Mouse (Mus musculus): Measurements from ENCODE around the gene Tbx5. TPM values are rescaled to one million over a fixed set of nuclear protein-coding genes. Genes with fewer than 3 reads are reported as not detected.

Tbx5 gene
- polyA plus RNA-seq, 1 experiment from 2014 or later = 0.71 TPM

DNA sequence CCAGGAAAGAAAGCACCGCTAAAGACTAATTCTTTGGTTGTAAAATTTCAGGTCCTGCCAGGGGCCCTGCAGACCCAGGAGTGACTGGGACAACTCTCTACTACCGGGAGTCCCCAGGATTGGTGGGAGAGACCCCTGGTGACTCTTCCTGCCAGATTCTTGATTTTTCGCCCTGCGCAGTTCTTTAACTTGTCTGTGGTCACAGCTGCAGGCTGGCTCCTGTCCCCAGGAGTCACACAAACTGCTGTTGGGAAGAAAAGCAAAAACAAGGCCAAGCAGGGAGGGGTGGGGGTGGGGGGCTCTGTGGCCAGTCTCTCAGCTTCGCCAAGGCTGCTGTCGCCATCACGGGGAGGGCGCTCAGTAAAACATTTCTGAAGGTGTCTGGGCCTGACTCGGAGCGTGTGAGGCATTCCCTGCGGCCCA is 32.2 kb upstream of the Tbx5 start:
- ATAC-seq (ENCODE audit: insufficient number of reproducible peaks, low FRiP score, low TSS enrichment, low read depth) = no peak
- peaks cover 8% of the 10 kb centered on the region for H3K4me1 ChIP-seq
- peaks cover 100% of the 10 kb centered on the region for H3K27me3 ChIP-seq
- no peak overlapping the region for H3K4me3 ChIP-seq (replicated peaks)
- H3K9me3 ChIP-seq (replicated peaks) = no peaks in the 10 kb centered on the region
- no peak overlapping the region for H3K27ac ChIP-seq (replicated peaks)
- no peaks in the 10 kb centered on the region for H3K36me3 ChIP-seq
- no peak overlapping the region for H3K9ac ChIP-seq
- H3K4me2 ChIP-seq (replicated peaks) = no peak overlapping the region
- 4% methylated on average over 11 of the region's 11 CpGs for WGBS

DNA sequence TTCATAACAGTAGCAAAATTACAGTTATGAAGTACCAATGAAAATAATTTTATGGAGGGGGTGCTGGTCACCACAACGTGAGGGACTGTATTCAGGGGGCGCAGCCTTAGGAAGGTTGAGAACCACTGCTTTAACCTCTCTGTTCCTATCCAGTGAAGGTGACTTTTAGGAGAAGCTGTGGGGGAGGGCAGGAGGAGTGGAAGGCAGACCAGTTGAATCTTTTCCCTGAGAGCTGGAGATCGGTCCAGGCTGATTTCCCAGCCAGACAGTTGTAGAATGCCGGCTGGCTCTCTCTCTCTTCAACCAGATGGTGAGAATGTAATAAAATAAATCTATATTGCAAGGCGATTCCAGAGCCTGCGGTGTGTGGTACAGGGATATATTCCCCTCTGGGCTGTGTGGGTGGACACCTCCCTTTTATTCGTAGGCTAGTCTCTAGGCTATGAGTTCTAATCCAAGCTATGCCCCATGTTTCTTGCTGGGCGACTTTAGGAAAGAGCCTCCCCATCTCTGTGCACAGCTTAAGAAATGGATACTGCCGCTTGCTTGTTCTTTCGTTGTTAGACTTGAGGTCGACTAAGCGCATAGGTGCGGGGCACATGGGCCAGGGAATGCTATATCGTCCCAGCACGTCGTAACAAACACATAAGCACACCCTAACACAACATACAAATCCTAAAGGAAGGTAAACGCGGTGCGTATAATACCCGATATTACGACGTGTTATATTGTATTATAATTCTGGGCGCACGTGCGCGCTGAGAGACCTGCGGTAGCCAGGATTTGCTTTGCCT is 29.7 kb upstream of the Tbx5 start:
- no peak overlapping the region for H3K4me3 ChIP-seq (replicated peaks)
- no peak overlapping the region for H3K4me2 ChIP-seq (replicated peaks)
- peaks cover 100% of the 10 kb centered on the region for H3K27me3 ChIP-seq
- no peaks in the 10 kb centered on the region for H3K9me3 ChIP-seq (replicated peaks)
- no peaks in the 10 kb centered on the region for H3K36me3 ChIP-seq
- peaks cover 8% of the 10 kb centered on the region for H3K4me1 ChIP-seq
- no peak overlapping the region for H3K27ac ChIP-seq (replicated peaks)
- WGBS = 2% methylated on average over 27 of the region's 27 CpGs
- no peak for ATAC-seq (ENCODE audit: insufficient number of reproducible peaks, low FRiP score, low TSS enrichment, low read depth)
- no peak overlapping the region for H3K9ac ChIP-seq

DNA sequence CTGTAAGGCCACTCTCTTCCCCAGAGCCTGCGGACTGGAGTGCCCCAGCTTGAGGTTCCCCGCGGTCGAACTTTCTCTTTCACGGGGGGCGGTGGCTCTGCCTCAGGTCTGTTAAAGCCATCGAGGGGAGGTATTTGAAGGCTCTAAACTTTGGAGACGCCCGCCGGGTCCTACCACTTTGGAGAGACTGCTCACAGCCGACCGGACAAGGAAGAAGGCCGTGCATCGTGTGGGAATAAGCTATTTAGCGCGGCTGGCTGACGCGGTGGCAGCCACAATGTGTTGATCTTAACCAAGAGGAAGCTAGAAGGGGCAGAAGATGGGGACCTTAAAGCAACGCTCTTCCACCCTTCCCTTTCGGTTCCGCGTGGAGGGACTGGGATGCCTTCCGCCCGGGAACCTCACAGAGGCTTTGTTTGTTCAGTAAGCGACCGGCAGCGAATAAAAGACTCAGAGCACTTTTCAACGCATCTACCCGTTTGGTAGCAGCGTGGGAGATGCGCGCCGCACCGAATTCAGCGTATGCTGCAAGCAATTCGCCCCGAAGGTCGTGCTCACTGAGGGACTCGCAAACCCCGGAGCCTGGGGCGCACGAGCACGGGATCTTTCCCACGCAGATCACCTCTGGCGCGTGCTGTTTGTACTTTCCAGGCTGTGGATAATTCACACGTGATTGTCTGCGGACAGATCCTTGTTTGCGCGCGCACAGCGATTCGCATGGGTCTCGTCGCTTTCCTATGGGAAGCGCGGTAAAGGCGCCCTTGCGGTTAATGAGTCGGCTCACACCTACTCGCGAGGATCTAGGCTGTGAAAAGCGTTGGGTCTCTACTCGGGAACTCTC is 28.8 kb upstream of the Tbx5 start:
- peak overlapping the region; percentile 15; the same call in 1 of the 2 replicates for H3K4me3 ChIP-seq (replicated peaks)
- no peaks in the 10 kb centered on the region for H3K9me3 ChIP-seq (replicated peaks)
- H3K9ac ChIP-seq = no peak overlapping the region
- peak overlapping the region; percentile 12; the same call in 1 of the 2 replicates for H3K4me2 ChIP-seq (replicated peaks)
- H3K36me3 ChIP-seq = no peaks in the 10 kb centered on the region
- H3K4me1 ChIP-seq = peaks cover 8% of the 10 kb centered on the region
- under 1% methylated on average over 64 of the region's 64 CpGs for WGBS
- H3K27me3 ChIP-seq = peaks cover 100% of the 10 kb centered on the region
- no peak for ATAC-seq (ENCODE audit: insufficient number of reproducible peaks, low FRiP score, low TSS enrichment, low read depth)
- H3K27ac ChIP-seq (replicated peaks) = no peak overlapping the region

DNA sequence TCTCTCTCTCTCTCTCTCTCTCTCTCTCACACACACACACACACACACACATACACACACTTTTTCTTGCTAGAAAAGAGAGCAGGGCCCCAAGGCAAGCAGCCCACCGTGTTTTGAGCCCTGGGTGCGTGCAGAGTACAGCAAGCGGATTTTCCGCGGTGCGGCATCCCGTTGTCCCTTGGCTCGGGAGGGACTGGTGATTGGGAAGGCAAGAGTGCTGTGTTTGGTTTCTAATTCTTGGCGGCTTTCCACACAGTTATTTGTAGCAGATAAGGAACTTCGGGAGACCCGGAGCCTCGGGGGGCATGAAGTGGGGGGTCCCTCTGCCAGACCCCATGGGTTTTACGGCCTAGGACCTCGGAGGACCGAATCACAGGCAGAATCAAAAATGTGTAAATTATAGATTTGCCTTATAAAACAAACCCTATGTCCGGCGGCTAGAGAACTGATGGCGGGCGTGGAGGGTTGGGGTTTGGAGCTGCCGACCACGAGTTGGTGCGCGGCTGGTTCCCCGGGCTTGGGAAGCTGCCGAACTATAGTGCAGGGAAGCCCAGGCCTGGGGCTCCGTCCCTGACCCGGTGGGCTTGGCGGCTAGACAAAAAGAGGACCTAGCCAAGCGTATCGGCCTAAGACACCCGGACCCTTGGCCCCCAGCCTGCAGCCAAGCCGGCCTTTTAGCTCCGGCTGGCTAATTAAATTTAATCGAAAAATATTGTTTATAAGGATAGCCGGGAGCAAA is 28.0 kb upstream of the Tbx5 start:
- Histone ChIP-seq H3K4me3 (replicated peaks) (no peak overlapping the region), H3K27me3 (peaks cover 100% of the 10 kb centered on the region), H3K9me3 (replicated peaks) (no peaks in the 10 kb centered on the region), H3K9ac (no peak overlapping the region), H3K27ac (replicated peaks) (no peak overlapping the region), H3K4me1 (peaks cover 8% of the 10 kb centered on the region), H3K36me3 (no peaks in the 10 kb centered on the region), H3K4me2 (replicated peaks) (no peak overlapping the region)
- no peak for ATAC-seq (ENCODE audit: insufficient number of reproducible peaks, low FRiP score, low TSS enrichment, low read depth)
- WGBS = 1% methylated on average over 35 of the region's 35 CpGs

DNA sequence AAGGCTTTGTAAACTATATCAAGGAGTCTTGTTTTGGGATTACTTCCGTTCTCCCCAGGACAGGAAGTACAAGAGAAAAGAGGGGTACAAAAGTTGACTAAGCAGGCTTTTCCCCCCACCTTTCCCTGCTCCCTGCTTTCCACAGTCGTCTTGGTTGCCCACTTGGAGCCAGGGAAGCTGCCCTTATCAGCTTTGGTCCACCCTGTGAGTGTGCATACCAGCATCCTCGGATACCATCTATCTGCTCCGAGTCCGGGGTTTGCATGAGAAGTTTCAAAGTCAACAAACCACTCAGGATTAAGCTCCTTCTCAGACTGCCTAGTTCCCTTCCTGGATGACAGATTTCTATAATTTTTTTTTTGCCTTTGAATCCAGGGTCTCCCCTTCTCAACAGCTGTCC is 26.8 kb upstream of the Tbx5 start:
- peaks cover 99% of the 10 kb centered on the region for H3K27me3 ChIP-seq
- no peaks in the 10 kb centered on the region for H3K9me3 ChIP-seq (replicated peaks)
- ATAC-seq (ENCODE audit: insufficient number of reproducible peaks, low FRiP score, low TSS enrichment, low read depth) = no peak
- 3% methylated on average over 5 of the region's 5 CpGs for WGBS
- no peak overlapping the region for H3K4me2 ChIP-seq (replicated peaks)
- H3K36me3 ChIP-seq = no peaks in the 10 kb centered on the region
- no peak overlapping the region for H3K9ac ChIP-seq
- H3K4me1 ChIP-seq = peaks cover 8% of the 10 kb centered on the region
- no peak overlapping the region for H3K27ac ChIP-seq (replicated peaks)
- H3K4me3 ChIP-seq (replicated peaks) = no peak overlapping the region

DNA sequence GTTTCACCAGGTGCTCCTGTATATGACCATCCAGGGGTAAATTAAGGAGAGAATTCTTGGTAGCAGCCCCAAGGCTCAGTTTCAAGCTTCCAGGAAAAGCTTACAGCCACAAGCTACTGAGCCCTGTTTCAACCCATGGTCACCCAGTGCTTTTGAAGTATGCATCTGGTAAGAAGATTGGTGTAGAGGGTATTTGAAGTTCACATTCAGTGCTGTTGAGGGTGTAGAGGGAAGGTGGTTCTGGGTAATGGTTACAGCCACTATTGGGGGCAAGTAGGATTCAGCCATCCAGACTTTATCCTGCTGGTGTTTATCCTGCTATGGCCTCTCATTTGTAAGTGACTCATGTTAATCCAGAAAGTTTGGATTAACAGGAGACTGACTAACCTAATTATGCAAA is 26.0 kb upstream of the Tbx5 start:
- no peaks in the 10 kb centered on the region for H3K9me3 ChIP-seq (replicated peaks)
- ATAC-seq (ENCODE audit: insufficient number of reproducible peaks, low FRiP score, low TSS enrichment, low read depth) = no peak
- H3K27me3 ChIP-seq = peaks cover 99% of the 10 kb centered on the region
- H3K27ac ChIP-seq (replicated peaks) = no peak overlapping the region
- H3K4me2 ChIP-seq (replicated peaks) = no peak overlapping the region
- H3K9ac ChIP-seq = no peak overlapping the region
- H3K4me1 ChIP-seq = peaks cover 8% of the 10 kb centered on the region
- H3K36me3 ChIP-seq = no peaks in the 10 kb centered on the region
- H3K4me3 ChIP-seq (replicated peaks) = no peak overlapping the region

DNA sequence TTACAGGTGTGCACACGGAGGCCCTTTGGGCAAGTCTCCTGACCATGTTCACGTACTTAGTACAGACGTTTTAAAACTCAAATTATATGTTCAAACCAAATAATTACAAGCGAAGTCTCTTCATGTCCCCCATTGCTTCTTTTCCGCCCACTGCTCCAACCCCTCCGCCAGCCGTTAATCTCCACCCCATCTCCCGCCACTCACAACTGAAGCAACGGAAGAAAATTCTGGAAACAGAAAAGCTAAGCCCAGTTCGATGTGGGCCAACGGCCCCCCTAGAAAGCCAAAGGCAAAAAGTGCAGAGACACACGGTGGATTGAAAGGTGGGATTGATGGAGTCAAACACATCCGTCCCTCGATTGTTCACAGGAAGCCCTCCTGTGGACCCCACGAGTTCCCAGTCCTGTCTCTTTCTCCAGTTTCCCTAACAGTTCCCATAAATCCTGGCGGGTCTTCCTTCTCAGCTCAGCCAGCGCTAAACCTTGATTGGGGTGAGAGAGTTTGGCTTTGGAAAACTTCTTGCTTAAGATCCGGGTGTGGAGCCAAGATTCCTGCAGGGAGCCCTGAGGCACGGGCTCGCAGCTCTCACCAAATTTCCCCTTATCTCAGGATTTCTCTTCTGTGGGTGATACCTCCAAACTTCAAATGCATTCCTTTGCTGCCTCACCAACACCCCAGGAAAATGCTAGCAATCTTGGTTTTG is 24.8 kb upstream of the Tbx5 start:
- Histone ChIP-seq H3K27ac (replicated peaks) (no peak overlapping the region), H3K4me2 (replicated peaks) (no peak overlapping the region), H3K4me1 (peaks cover 8% of the 10 kb centered on the region), H3K4me3 (replicated peaks) (no peak overlapping the region), H3K9ac (no peak overlapping the region), H3K36me3 (no peaks in the 10 kb centered on the region), H3K27me3 (peaks cover 98% of the 10 kb centered on the region), H3K9me3 (replicated peaks) (no peaks in the 10 kb centered on the region)
- 4% methylated on average over 20 of the region's 20 CpGs for WGBS
- ATAC-seq (ENCODE audit: insufficient number of reproducible peaks, low FRiP score, low TSS enrichment, low read depth) = no peak

DNA sequence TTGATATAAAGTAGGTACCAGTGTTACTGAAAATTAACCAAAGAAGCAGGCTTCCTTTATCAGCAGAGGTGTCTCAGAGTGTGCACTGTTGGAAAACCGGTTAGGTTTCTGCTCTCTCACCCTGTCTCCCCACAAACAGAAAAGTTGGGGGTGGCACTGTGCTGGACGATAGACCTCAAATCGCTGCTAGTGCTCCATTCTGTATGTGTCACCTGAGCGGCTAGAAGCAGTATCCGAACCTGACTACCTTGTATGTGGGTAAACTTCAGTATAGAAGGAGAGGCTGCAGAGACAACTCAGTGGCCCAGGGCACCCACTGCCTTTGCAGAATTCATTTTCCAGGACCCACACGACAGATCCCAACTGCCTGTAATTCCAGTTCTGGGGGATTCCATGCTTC is 23.8 kb upstream of the Tbx5 start:
- no peak overlapping the region for H3K27ac ChIP-seq (replicated peaks)
- H3K36me3 ChIP-seq = no peaks in the 10 kb centered on the region
- ATAC-seq (ENCODE audit: insufficient number of reproducible peaks, low FRiP score, low TSS enrichment, low read depth) = no peak

DNA sequence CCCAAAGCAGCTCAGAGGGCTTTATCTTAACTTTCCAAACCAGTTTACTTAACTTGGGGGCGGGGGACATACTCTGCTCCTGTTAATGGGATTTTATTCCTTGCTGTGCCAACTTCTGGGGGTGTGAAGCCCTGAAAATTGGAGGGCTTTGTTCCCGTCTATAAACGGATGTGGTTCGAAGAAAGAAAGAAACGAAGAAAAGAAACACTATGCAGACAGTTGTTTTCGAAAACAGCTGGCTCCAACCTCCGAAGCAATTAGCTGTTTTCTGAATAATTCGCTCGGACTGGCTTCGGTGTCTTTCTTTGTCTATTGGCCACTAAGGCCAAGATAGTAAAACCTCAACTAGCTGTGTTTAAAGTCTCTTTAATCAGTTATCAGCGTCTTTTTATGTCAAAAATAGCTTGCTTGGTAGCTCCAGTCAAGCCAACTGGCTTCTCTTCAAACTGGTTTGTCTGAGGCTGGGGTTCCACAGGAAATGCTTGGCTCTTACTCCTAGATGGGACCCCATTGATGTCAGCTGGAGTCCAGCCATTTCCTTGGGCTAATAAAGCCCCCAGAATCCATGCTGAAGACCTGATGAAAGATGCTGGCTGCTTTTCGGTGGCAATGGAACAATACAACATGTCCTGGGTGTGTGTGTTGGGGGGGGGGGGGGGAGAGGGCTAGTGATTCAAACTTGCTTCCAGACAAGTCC is 21.3 kb upstream of the Tbx5 start:
- Histone ChIP-seq H3K4me1 (no peaks in the 10 kb centered on the region), H3K4me2 (replicated peaks) (no peak overlapping the region), H3K9ac (no peak overlapping the region), H3K27me3 (peaks cover 87% of the 10 kb centered on the region), H3K36me3 (no peaks in the 10 kb centered on the region), H3K4me3 (replicated peaks) (no peak overlapping the region), H3K9me3 (replicated peaks) (no peaks in the 10 kb centered on the region; the same call in 1 of the 2 replicates), H3K27ac (replicated peaks) (no peak overlapping the region)
- WGBS = 58% methylated on average over 12 of the region's 12 CpGs
- no peak for ATAC-seq (ENCODE audit: insufficient number of reproducible peaks, low FRiP score, low TSS enrichment, low read depth)

More for the DNA sequence above, 23.8 kb upstream of the Tbx5 start:
- H3K4me1 ChIP-seq = peaks cover 3% of the 10 kb centered on the region
- H3K4me2 ChIP-seq (replicated peaks) = no peak overlapping the region
- H3K27me3 ChIP-seq = peaks cover 96% of the 10 kb centered on the region
- no peaks in the 10 kb centered on the region for H3K9me3 ChIP-seq (replicated peaks)
- no peak overlapping the region for H3K4me3 ChIP-seq (replicated peaks)
- no peak overlapping the region for H3K9ac ChIP-seq
- WGBS = 36% methylated on average over 6 of the region's 6 CpGs

DNA sequence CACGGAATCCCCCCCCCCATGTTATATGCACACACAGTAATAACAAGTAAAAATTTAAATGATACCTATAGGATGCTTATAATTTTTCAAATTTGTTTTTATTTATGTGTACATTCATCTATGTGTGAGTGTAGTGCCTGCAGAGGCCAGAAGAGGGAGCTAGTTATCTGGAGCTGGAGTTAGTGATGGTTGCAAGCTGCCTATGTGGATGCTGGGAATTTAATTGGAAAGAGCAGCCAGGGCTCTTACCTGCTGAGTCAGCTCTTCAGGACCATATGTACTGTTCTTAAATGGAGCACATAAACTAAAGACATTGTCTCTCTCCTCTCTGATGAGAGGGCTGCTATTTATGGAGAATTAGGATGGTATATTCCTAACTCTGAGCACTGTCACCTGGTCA is 17.2 kb upstream of the Tbx5 start:
- peaks cover 74% of the 10 kb centered on the region for H3K27me3 ChIP-seq
- H3K36me3 ChIP-seq = no peaks in the 10 kb centered on the region
- H3K9ac ChIP-seq = no peak overlapping the region
- no peaks in the 10 kb centered on the region for H3K4me1 ChIP-seq
- WGBS = 54% methylated on average over 1 of the region's 1 CpGs
- H3K4me2 ChIP-seq (replicated peaks) = no peak overlapping the region
- H3K27ac ChIP-seq (replicated peaks) = no peak overlapping the region
- H3K4me3 ChIP-seq (replicated peaks) = no peak overlapping the region
- ATAC-seq (ENCODE audit: insufficient number of reproducible peaks, low FRiP score, low TSS enrichment, low read depth) = no peak
- H3K9me3 ChIP-seq (replicated peaks) = no peaks in the 10 kb centered on the region; the same call in 1 of the 2 replicates

Data from embryonic facial prominence, embryonic 15.5 days (tissue).